Mouse (Mus musculus): Measurements from ENCODE around the gene Plekha4. TPM values are rescaled to one million over a fixed set of nuclear protein-coding genes. Genes with fewer than 3 reads are reported as not detected.

The Plekha4 gene
- polyA plus RNA-seq, 1 experiment from 2014 or later, result 1.1 TPM

DNA sequence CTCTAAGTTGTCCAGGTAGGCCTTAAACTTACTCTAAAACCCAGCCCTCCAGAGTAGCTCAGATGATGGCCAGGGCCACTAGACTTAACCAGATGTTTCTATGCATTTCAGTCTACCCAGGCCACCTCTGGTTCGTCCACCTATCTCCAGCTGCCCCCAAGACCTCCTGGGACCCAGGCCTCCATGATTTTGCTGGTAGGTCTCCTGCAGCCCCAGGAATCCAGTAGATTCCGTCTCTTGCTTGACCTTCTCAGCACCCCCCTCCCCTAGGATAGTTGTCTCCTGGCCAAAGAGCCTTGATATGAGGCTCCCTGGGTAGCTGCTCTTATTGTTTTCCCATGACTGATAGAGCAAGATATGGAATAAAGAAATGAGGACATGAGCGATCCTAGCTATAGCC lies 13.0 kb downstream of the Plekha4 start:
- ATAC-seq (replicated peaks; ENCODE audit: insufficient number of reproducible peaks, low FRiP score, low TSS enrichment), result no peak
- Histone ChIP-seq H3K9ac (ENCODE audit: low read depth, low read length) (no peak overlapping the region), H3K4me1 (ENCODE audit: control insufficient read depth, insufficient read depth, low read length) (peaks cover 4% of the 10 kb centered on the region), H3K27me3 (ENCODE audit: control insufficient read depth, insufficient read depth, low read length) (no peaks in the 10 kb centered on the region), H3K9me3 (replicated peaks; ENCODE audit: control insufficient read depth, low read length) (no peaks in the 10 kb centered on the region), H3K36me3 (ENCODE audit: control insufficient read depth, insufficient read depth, low read length) (no peaks in the 10 kb centered on the region), H3K4me2 (no peak overlapping the region), H3K27ac (ENCODE audit: low read depth, low read length) (no peak overlapping the region), H3K4me3 (ENCODE audit: low read depth, low read length) (no peak overlapping the region)
- WGBS (ENCODE audit: insufficient replicate concordance), result 77% methylated on average over 3 of the region's 3 CpGs

DNA sequence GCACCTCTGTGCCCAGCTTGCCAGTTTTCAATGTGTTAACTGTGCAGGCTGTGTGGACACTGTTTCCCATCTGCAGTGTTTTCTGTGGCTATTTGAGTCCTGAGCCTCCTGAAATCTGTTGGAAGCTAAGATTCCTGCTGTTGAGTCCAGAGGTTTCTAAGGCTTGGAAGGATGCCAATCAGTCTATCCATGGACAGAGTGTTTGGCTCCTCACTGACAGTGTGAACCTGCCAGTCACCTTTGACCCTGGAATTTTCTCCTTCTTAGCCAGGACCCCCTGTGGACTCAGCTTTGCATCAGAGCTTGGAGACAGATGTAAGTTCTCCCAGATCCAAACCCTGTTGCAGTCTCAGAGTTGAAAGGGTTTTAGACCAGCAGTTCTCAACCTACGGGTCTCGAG lies 14.1 kb downstream of the Plekha4 start:
- Histone ChIP-seq H3K4me2 (no peak overlapping the region), H3K27me3 (ENCODE audit: control insufficient read depth, insufficient read depth, low read length) (no peaks in the 10 kb centered on the region), H3K36me3 (ENCODE audit: control insufficient read depth, insufficient read depth, low read length) (no peaks in the 10 kb centered on the region), H3K27ac (ENCODE audit: low read depth, low read length) (no peak overlapping the region), H3K4me1 (ENCODE audit: control insufficient read depth, insufficient read depth, low read length) (peaks cover 4% of the 10 kb centered on the region), H3K9ac (ENCODE audit: low read depth, low read length) (no peak overlapping the region), H3K4me3 (ENCODE audit: low read depth, low read length) (no peak overlapping the region), H3K9me3 (replicated peaks; ENCODE audit: control insufficient read depth, low read length) (no peaks in the 10 kb centered on the region)
- no peak for ATAC-seq (replicated peaks; ENCODE audit: insufficient number of reproducible peaks, low FRiP score, low TSS enrichment)
- WGBS (ENCODE audit: insufficient replicate concordance), result 72% methylated on average over 2 of the region's 2 CpGs

DNA sequence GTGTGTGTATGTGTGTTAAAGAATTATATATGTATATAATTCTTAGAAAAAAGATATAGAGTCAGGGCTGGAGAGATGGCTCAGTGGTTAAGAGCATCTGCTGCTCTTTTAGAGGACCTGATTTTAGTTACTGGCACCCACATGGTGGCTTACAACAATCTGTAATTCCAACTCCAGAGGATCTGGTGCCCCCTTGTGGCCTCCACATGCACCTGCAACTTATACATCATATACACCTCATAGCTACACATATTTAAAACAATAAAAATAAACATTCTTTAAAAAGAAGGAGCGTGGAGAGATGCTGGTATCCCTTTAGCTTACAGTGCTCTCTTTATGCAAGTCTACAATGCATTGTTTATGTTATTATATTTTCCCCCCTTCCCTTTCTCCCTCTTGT lies 18.4 kb downstream of the Plekha4 start:
- H3K9me3 ChIP-seq (replicated peaks; ENCODE audit: control insufficient read depth, low read length), result no peaks in the 10 kb centered on the region
- ATAC-seq (replicated peaks; ENCODE audit: insufficient number of reproducible peaks, low FRiP score, low TSS enrichment), result no peak
- H3K9ac ChIP-seq (ENCODE audit: low read depth, low read length), result no peak overlapping the region
- H3K4me3 ChIP-seq (ENCODE audit: low read depth, low read length), result no peak overlapping the region
- no peaks in the 10 kb centered on the region for H3K36me3 ChIP-seq (ENCODE audit: control insufficient read depth, insufficient read depth, low read length)
- WGBS (ENCODE audit: insufficient replicate concordance), result 77% methylated on average over 1 of the region's 1 CpGs
- H3K27ac ChIP-seq (ENCODE audit: low read depth, low read length), result no peak overlapping the region
- no peaks in the 10 kb centered on the region for H3K27me3 ChIP-seq (ENCODE audit: control insufficient read depth, insufficient read depth, low read length)
- no peak overlapping the region for H3K4me2 ChIP-seq
- H3K4me1 ChIP-seq (ENCODE audit: control insufficient read depth, insufficient read depth, low read length), result no peaks in the 10 kb centered on the region

DNA sequence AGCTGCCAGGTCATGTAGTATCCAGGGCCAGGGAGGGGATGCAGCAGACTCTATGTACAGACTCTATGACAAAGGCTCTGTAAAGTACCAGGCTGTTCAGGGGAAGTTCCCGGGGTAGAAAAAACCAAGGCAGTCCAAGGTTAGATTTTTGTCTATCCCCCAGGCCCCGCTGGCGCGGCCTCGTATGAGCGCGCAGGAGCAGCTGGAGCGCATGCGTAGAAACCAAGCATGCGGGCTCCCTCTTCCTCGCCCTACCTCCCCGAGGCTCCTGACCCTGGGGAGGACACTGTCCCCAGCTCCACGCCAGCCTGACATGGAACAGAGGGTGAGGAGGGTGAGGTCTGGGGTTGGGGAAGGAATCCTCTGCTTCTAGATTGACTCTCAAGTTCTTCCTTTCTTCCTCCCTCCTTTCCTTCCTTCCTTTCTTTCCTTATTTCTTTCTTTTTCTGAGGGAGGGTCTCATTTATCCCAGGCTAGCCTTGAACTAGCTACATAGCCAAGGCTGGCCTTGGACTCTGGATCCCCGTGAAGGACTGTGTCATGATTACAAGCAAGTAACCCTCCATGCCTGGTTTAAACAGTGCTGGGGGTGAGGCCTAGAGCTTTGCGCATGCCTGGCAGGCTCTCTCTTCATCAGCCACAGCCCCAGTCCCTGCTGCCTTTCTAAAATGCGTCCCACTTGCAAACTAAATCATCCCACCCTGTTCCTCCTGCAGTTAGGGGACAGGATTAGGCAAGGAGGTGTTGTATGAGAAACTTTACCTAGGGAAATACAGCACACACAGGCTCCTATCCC lies 23.7 kb downstream of the Plekha4 start:
- Histone ChIP-seq H3K27ac (ENCODE audit: low read depth, low read length) (no peak overlapping the region), H3K4me1 (ENCODE audit: control insufficient read depth, insufficient read depth, low read length) (no peaks in the 10 kb centered on the region), H3K36me3 (ENCODE audit: control insufficient read depth, insufficient read depth, low read length) (no peaks in the 10 kb centered on the region), H3K4me3 (ENCODE audit: low read depth, low read length) (no peak overlapping the region), H3K27me3 (ENCODE audit: control insufficient read depth, insufficient read depth, low read length) (no peaks in the 10 kb centered on the region), H3K4me2 (no peak overlapping the region), H3K9me3 (replicated peaks; ENCODE audit: control insufficient read depth, low read length) (no peaks in the 10 kb centered on the region), H3K9ac (ENCODE audit: low read depth, low read length) (no peak overlapping the region)
- 89% methylated on average over 16 of the region's 16 CpGs for WGBS (ENCODE audit: insufficient replicate concordance)
- ATAC-seq (replicated peaks; ENCODE audit: insufficient number of reproducible peaks, low FRiP score, low TSS enrichment), result no peak

DNA sequence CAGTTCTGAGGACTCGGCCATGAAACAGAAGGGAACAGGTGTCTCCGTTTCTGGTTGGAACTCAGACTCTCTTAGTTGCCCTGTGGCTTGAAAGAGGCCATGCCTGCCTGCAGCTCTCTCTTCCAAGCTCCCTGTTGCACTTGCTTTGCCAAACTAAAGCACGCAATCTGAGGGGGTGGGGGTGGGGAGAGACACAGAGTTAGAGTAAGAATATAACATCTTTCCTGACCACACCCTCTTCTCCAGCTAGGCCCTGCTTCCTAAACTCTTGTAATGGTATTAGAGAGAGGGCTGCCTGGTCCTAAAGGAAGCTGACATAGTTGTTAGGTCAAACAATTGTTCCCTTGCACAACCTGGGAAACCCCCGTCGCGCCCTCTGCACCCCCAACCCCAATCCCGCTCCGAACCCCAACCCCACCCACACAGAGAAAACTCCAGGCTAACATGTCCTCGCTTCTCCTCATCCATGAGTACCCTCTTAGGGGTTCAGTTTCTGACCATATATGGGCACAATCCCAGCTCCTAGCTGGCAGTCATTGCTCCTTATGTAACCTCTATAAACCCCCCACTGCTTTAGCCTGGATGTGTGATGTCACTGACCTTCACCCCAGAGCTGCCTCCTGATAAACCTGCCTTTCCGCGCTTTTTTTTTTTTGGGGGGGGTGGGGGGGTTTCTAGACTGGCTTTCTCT lies 24.8 kb downstream of the Plekha4 start:
- Histone ChIP-seq H3K4me1 (ENCODE audit: control insufficient read depth, insufficient read depth, low read length) (no peaks in the 10 kb centered on the region), H3K36me3 (ENCODE audit: control insufficient read depth, insufficient read depth, low read length) (no peaks in the 10 kb centered on the region), H3K4me2 (no peak overlapping the region), H3K27ac (ENCODE audit: low read depth, low read length) (no peak overlapping the region), H3K27me3 (ENCODE audit: control insufficient read depth, insufficient read depth, low read length) (no peaks in the 10 kb centered on the region), H3K9ac (ENCODE audit: low read depth, low read length) (no peak overlapping the region), H3K9me3 (replicated peaks; ENCODE audit: control insufficient read depth, low read length) (no peaks in the 10 kb centered on the region), H3K4me3 (ENCODE audit: low read depth, low read length) (no peak overlapping the region)
- no peak for ATAC-seq (replicated peaks; ENCODE audit: insufficient number of reproducible peaks, low FRiP score, low TSS enrichment)
- 72% methylated on average over 11 of the region's 11 CpGs for WGBS (ENCODE audit: insufficient replicate concordance)

DNA sequence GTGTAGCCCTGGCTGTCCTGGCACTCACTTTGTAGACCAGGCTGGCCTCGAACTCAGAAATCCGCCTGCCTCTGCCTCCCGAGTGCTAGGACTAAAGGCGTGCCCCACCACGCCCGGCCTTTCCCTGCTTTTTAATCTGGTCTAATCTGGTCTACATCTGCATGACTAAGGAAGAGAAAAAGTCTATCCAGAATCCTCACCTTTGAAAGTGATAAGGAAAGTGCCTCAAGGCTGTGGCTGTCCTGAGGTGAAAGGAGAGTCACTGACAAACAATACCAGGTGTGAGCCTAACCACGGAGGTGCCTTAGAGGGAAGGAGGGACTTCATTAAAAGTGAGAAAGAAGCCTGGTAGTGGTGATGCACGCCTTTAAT lies 25.4 kb downstream of the Plekha4 start:
- WGBS (ENCODE audit: insufficient replicate concordance), result 75% methylated on average over 8 of the region's 8 CpGs
- ATAC-seq (replicated peaks; ENCODE audit: insufficient number of reproducible peaks, low FRiP score, low TSS enrichment), result no peak
- no peak overlapping the region for H3K27ac ChIP-seq (ENCODE audit: low read depth, low read length)
- no peaks in the 10 kb centered on the region for H3K9me3 ChIP-seq (replicated peaks; ENCODE audit: control insufficient read depth, low read length)
- no peak overlapping the region for H3K4me3 ChIP-seq (ENCODE audit: low read depth, low read length)
- no peak overlapping the region for H3K9ac ChIP-seq (ENCODE audit: low read depth, low read length)
- H3K4me2 ChIP-seq, result no peak overlapping the region
- H3K27me3 ChIP-seq (ENCODE audit: control insufficient read depth, insufficient read depth, low read length), result no peaks in the 10 kb centered on the region
- no peaks in the 10 kb centered on the region for H3K4me1 ChIP-seq (ENCODE audit: control insufficient read depth, insufficient read depth, low read length)
- H3K36me3 ChIP-seq (ENCODE audit: control insufficient read depth, insufficient read depth, low read length), result no peaks in the 10 kb centered on the region

DNA sequence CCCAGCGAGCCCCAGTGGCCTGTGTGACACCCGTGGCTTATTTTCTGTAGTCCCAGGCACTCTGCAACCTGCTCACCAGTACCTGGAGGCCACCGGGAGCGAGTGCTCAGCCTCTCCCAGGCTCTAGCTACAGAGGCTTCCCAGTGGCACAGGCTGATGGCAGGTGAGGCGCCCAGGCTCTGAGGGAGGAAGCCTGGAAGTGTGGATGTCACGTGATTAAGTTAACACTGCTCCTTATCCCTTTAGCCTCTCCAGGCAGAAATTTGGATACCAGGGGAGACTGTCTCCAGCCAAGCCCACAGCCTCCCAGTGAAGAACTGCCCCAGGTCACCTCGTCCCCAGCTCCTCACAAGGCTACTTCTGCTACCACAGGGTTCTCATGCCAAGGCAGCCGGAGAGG lies 27.4 kb downstream of the Plekha4 start:
- Histone ChIP-seq H3K4me1 (ENCODE audit: control insufficient read depth, insufficient read depth, low read length) (no peaks in the 10 kb centered on the region), H3K27me3 (ENCODE audit: control insufficient read depth, insufficient read depth, low read length) (no peaks in the 10 kb centered on the region), H3K9ac (ENCODE audit: low read depth, low read length) (no peak overlapping the region), H3K4me2 (no peak overlapping the region), H3K27ac (ENCODE audit: low read depth, low read length) (no peak overlapping the region), H3K9me3 (replicated peaks; ENCODE audit: control insufficient read depth, low read length) (no peaks in the 10 kb centered on the region), H3K36me3 (ENCODE audit: control insufficient read depth, insufficient read depth, low read length) (no peaks in the 10 kb centered on the region), H3K4me3 (ENCODE audit: low read depth, low read length) (no peak overlapping the region)
- ATAC-seq (replicated peaks; ENCODE audit: insufficient number of reproducible peaks, low FRiP score, low TSS enrichment), result no peak
- 56% methylated on average over 8 of the region's 8 CpGs for WGBS (ENCODE audit: insufficient replicate concordance)

DNA sequence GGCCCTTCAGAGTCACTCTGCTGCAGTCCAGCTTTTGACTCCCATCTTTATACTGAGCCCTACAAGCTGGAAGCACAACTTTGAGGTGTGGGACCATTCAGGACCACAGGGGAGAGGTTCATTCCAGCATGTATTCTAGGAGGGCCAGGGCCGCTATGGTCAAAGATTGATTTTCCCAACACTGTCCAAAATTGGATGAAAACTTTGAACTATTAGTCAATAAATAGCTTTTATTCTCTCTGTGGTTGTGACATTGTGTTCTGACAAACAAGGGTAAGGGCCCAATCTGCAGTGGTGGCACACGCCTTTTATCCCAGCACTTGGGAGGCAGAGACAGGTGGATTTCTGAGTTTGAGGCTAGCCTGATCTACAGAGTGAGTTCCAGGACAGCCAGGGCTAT lies 27.9 kb downstream of the Plekha4 start:
- Histone ChIP-seq H3K27ac (ENCODE audit: low read depth, low read length) (no peak overlapping the region), H3K36me3 (ENCODE audit: control insufficient read depth, insufficient read depth, low read length) (no peaks in the 10 kb centered on the region), H3K4me2 (no peak overlapping the region), H3K9me3 (replicated peaks; ENCODE audit: control insufficient read depth, low read length) (no peaks in the 10 kb centered on the region), H3K9ac (ENCODE audit: low read depth, low read length) (no peak overlapping the region), H3K4me1 (ENCODE audit: control insufficient read depth, insufficient read depth, low read length) (no peaks in the 10 kb centered on the region), H3K4me3 (ENCODE audit: low read depth, low read length) (no peak overlapping the region), H3K27me3 (ENCODE audit: control insufficient read depth, insufficient read depth, low read length) (no peaks in the 10 kb centered on the region)
- ATAC-seq (replicated peaks; ENCODE audit: insufficient number of reproducible peaks, low FRiP score, low TSS enrichment), result no peak
- WGBS (ENCODE audit: insufficient replicate concordance), result 79% methylated on average over 2 of the region's 2 CpGs

DNA sequence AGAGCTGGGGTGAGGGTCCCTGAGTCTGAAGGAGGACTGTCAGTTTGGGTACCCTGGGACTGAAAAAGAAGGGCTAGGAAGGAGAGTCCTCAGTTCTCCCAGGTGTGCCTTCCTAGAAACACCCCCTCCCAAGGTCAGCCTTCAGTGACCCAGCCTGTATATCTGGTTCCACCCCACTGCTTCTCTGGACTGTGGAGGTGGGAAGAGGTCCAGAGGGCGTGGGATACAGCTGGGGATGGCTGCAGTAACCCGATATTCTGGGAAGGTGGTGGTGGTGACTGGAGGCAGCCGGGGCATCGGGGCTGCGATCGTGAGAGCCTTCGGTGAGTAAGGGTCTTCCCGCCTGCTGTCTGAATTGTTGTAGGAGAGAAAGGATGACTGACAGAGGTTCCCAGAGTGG lies 28.6 kb downstream of the Plekha4 start, which contains the start of gene Hsd17b14:
Hsd17b14 (plus strand) TSS at position 150 of the 400 bp plus-strand sequence.
- Histone ChIP-seq H3K4me2 (no peak within 1 kb of the TSS), H3K4me1 (ENCODE audit: control insufficient read depth, insufficient read depth, low read length) (no peaks in the 10 kb centered on the region), H3K27ac (ENCODE audit: low read depth, low read length) (no peak within 1 kb of the TSS), H3K9me3 (replicated peaks; ENCODE audit: control insufficient read depth, low read length) (no peaks in the 10 kb centered on the region), H3K9ac (ENCODE audit: low read depth, low read length) (no peak within 1 kb of the TSS), H3K36me3 (ENCODE audit: control insufficient read depth, insufficient read depth, low read length) (no peaks in the 10 kb centered on the region), H3K4me3 (ENCODE audit: low read depth, low read length) (no peak within 1 kb of the TSS), H3K27me3 (ENCODE audit: control insufficient read depth, insufficient read depth, low read length) (no peaks in the 10 kb centered on the region)
- ATAC-seq (replicated peaks; ENCODE audit: insufficient number of reproducible peaks, low FRiP score, low TSS enrichment), result no peak
- WGBS (ENCODE audit: insufficient replicate concordance), result 43% methylated on average over 8 of the region's 8 CpGs
